Mouse (Mus musculus) cerebellum, adult 2 months (tissue): ENCODE results near the gene Ccdc113.

Experiments used
- CTCF ChIP-seq: fragments of 200-500 bp; IDR thresholded peaks from 2 replicates; pipeline ENCODE4 v1.5.1; 2011; ENCODE audit warnings: low read depth, mild to moderate bottlenecking, control low read depth, low read length, moderate library complexity, borderline replicate concordance; ENCODE audit not compliant: insufficient read depth
- POLR2A ChIP-seq: fragments of 200-500 bp; IDR thresholded peaks from 2 replicates; pipeline ENCODE4 v1.6.1; 2011; ENCODE audit warnings: low read length, control low read depth, borderline replicate concordance; ENCODE audit not compliant: insufficient read depth

- no peak for TF ChIP-seq POLR2A
- TF ChIP-seq CTCF = no peak
Observed at GRCm38 (mm10) chr8:95492057-95492456, 41.8 kb upstream of the Ccdc113 start.
